Mouse (Mus musculus) activated CD4-positive, CD25-positive, alpha-beta regulatory T cell, adult 9 weeks (primary cell): ENCODE data around the gene Kif5a. TPM values are rescaled to one million over a fixed set of nuclear protein-coding genes. Genes with fewer than 3 reads are reported as not detected.

Experiments used
- polyA plus RNA-seq: library from polyadenylated mRNA; unstranded; fragments of 100-300 nt; shearing (Covaris generic); gene quantifications from one replicate; pipeline ENCODE4 v1.2.1, GENCODE M21; 2017

Gene Kif5a
- polyA plus RNA-seq: 0.33 TPM

DNA sequence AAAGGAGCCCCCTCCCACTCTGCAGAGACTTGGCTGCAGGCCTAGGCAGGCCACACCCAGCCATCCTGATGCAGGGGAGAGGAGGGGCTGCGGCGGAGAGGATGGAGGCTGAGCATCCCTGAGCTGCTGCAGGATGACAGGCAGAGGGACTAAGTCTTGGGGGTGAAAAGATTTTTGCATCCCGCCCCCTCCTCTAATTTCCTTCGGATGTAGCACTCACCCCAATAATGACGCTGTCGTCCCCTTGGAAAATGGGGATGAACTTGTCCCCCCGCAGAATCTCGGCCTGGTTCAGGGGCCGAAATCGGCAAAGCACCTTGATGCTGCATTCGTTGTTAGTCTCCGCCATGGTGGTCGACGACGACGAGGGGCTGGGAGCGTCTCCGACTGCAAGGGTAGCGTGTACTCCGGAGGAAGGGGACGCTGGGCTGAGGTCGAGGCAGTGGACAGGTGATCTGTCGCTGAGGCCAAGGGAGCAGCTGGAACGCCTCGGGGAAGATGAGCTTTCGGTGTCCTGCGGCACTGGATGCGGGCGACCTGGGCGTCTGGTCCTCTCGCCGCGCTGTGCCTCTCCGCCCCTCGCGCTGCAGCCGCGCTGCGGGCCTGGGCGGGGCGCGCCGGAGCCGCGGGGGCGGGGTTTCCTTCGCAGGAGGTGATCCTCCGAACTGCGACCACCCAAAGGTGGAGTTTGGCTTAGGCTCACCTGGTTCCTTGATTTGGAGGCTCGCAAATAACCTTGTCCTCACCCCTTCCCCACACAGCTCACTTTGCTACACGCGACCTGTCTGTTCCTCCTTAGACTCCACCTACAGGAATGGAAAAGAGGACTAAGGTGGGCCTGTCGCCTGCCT lies at the start of gene Kif5a:
Kif5a (minus strand) TSS at position 801 of the 851 bp plus-strand sequence.

DNA sequence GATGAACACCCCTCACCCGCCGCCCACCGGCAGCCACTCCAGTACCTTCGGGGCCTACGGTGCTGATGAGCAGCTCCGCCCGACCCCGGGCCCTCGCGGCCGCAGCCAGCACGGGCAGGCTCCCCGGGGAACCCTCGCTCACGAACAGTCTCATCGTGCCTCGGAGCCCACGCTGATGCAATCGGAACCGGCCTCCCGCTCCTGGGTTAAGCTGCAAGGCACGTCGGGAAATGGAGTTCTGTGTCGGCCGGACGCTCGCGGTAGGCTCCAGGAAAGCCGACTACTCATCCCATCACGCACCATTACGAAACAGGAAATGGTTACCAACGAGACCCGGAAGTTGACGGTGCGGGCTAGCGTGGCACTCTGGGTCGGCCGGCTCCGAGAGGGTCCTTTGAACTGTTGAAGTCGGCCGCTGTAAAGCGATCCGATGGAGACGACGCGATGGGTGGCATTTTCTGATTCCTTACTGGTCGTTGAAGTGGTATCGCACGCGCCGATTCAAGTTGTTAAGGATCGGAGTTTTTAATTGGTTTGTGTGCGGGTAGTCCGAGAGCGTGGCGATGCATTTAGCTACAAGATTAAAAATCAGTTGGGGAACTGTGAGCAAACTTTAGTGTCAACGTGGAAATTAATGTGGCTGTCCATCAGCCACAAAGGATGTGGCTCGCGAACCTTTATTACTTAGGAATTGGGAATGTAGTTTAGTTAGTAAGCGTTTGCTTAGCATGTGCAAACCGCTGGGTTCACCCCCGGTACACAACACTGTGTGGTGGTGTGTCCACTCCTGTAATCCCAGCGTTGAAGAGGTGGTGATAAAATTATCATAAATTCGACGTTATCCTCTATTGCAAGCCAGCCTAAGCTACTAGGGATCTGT lies 48.6 kb upstream of the Kif5a start, which contains the start of gene Mars:
Mars (minus strand) TSS at position 311 of the 880 bp plus-strand sequence.

DNA sequence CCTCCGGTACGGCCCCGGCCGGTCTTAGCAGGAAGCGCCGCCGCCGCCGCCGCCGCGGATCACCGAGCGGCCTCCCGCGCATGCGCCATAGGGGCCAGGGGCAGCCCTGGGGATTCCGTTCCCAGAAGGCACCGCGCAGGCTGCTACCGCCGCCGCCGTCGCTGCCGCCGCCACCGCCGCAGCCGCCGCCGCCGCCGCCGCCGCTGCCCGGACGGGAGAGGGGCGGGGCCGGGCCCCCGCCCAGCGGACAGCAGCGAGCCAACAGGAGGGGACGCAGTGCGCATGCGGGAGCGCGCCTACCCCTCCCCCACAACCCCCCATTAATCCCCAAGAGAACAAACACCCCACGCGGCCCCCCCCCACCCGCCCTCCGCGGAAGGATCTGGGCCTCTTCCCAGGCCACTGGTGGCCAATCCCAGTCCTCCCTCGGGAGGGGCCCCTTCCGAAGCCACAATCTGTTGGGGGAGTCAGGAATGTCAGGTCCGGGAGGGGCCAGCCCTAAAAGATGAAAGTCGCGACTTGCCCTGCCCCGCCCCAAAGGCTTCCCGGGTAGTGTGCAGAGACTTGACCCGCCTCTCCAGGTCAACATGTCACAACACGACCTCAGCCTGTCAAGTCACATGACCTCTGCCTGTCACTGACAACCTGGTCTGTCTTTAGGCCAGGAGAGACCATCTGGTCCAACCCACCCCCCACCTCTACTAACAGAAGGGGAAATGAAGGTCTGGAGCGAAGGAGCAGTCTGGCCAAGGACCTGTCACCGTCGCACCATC lies 25.8 kb upstream of the Kif5a start, which contains the start of gene Mbd6:
Mbd6 (minus strand) TSS at position 219 of the 773 bp plus-strand sequence.

DNA sequence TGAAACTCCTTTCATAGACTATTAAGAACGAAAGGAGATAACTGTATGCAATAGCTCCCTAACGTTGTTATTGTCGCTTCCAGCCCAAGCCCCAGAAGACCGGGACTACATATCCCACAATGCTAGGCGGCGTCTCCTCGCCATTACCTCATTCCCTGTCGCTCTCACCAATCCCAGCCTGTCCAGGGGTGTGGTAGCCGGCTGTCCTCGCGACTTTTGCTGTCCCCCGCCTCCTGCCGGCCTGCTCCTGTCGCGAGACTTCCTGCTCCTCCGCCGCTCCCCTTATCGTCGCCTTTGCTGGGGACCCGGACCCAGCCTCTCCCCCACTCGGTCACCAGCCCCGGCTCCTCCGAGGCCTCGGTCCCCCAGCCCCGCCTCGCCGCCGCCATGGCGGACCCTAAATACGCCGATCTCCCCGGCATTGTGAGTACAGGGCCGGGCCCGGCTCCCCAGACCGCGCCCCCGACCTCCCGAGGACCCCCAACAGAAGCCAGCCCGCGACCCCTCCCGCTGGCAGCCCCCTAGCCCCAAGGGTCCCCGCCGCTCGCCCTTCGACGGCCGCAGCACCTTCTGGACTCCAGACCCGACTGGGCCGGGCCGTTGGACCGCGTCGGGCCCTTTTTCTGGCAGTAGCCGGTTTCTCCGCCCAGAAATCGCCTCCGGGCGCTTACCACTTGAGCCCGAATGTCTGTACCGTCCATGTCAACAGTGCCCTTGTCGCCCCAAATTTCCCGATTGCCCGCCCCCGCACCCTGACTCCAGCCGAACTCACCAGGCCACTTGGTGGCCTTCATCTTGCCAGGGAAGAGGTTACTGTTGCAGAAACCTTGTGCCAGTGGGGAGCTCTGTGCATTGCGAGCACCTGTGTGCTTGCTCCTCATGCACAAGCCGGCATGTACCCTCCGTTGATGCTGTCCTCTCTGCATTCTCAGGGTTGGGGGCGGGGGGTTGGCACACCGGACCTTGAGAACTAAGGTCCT lies 3.3 kb upstream of the Kif5a start, which contains the start of gene Dctn2:
Dctn2 (plus strand) TSS at position 257 of the 980 bp plus-strand sequence.

DNA sequence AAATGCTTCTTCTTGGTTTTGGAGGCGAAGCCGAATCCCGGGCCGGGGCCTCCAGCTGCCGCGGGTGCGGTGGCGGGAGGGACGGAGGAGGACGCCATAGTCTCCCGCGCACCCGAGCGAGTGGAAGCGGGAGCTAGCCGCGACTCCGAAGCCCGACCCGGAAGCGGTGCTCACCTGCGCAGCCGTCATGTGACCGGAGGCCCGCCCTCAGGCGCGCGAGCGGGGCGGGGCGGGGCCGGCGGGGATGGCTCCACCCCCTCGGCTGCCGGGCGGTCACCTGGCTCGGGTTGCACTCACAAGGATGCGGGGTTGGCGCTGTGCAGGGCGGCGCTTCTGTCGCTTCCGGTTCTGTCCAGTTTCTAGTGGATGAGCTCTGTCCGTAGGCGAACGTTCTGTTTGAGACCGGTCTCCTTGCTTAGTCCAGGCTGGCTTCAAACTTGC lies 51.7 kb downstream of the Kif5a start, which contains the start of gene Pip4k2c:
Pip4k2c (minus strand) TSS at position 172 of the 441 bp plus-strand sequence.

DNA sequence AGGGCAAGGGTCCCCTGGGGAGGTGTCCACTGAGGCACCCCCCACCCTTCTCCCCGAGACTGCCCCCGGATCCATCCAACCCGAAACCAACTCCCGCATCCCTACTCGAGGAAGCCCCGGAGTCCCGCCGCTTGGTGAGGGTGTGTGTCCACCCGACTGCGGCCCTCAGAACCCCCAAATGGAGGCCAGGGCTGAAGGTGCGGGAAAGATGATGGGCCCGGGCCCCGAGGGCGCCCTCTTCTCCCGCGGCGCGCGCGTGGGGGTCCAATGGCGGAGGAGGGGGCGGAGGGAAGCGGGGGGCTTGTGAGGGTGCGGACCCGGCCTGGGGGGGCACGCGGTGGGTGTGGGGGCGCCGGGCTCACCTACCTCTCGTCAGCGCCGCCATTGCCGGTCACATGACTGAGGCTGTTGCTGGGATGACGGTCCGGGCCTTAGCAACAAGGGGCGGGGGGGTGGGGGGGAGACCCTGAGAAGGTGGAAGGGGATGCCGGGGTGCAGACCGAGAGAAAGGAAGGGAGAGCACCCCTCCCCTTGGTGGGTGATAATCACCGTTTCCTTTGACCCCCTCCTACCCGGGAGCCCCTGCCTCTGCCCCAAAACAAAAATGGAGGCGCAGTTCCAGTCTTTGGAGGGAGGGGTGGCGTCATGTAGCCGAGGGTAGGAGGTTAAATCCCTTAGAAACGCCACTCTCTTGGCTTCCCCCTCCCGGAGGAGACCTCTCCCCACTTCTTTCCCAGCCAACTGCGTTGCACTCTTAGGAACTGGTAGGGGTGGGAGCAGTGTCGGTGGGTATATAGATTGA lies 67.6 kb downstream of the Kif5a start, which contains the start of gene Dtx3:
Dtx3 (minus strand) TSS at position 401 of the 802 bp plus-strand sequence.

DNA sequence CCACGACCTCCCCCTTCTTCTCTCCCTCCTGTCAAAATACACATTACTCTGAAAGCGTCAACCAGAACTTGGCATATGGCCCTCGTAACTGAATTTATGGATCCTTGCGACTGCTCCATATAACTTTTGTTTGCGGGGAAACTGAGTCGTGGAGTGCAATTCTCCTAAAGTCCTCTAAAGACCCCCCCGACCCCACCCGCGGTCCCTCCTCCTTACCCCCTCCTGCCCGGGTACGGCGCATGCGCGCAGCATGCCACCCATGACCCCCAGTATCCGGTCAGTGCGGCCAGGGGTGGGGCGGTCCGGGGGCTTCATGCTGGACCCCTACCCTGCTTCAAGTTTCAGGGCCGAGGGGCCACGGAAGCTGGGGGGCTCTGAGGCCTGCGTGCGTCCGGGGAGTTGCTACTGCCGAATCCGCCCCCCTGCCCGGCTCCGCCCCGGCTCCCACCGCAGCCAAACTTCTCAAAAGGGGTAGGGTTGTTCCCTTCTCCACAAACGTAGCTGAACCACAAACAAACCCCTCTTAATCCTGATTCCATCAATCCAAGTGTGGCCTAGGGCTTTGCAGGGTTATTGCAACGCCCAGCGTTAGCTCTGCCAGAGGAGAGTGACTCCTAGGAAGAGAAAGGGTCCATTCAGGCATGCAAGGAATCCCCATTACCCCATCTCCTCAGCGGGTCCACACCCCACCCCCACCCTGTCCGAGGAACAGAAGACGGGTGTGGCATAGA lies 73.3 kb downstream of the Kif5a start, which contains the start of gene Arhgef25:
Arhgef25 (minus strand) TSS at position 433 of the 731 bp plus-strand sequence.

DNA sequence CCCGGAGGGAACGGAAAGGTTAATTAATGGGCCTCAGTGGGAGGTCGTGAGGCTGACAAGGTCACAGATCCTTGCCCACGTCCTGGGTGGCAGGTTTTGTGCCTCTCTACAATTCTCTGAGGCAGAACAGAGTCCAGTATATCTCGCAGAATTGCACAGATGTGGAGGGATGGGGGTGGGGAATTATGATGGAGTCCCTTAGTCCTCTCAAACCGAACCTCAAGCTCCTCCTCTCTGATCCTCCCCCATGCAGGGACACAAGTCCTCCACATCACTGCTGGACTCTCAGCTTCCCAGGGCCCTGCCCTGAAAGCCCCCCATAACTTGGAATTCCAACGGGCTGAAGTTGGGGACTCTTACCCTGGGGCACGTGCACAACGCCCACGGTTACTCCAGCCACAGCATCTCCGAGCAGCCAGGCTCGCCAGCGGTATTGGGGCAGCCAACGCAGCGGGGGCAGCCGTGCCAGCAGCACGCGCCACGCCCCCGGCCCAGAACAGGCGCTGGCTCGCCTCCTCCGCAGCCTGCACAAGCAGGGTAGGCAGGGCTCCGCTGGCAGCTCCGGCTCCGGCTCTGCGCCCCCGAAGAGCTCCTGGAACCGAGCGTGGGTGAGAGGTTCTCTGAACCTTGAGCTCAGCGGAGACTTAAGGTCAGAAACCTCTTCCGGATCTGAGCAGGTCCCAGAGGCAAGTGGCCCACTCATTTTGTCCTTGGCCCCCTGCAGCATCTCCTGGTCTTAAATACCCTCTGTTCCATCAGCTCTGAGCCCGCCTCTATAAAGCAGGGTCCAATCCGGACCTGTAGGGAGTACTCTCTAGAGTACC lies 83.1 kb downstream of the Kif5a start, which contains the start of gene Slc26a10:
Slc26a10 (minus strand) TSS at position 775 of the 824 bp plus-strand sequence.

Other genes with a start within 250 kb of the Kif5a start
- gene Tsfm, start 232.5 kb downstream of the Kif5a start, polyA plus RNA-seq: 46.6 TPM
- gene Mettl1, start 221.9 kb downstream of the Kif5a start, polyA plus RNA-seq: 22.3 TPM
- 0.17 TPM for gene Eef1akmt3, start 221.8 kb downstream of the Kif5a start, polyA plus RNA-seq
- 0.17 TPM for gene Cyp27b1, start 215.1 kb downstream of the Kif5a start, polyA plus RNA-seq
- 0.23 TPM for gene March9, start 203.2 kb downstream of the Kif5a start, polyA plus RNA-seq
- 367 TPM for gene Cdk4, start 199.8 kb downstream of the Kif5a start, polyA plus RNA-seq
- 116 TPM for gene Tspan31, start 193.1 kb downstream of the Kif5a start, polyA plus RNA-seq
- 30.6 TPM for gene Agap2, start 188.1 kb downstream of the Kif5a start, polyA plus RNA-seq
- gene Os9, start 142.2 kb downstream of the Kif5a start, polyA plus RNA-seq: 200 TPM
- gene B4galnt1, start 98.1 kb downstream of the Kif5a start, polyA plus RNA-seq: 589 TPM
- gene Slc26a10, start 82.7 kb downstream of the Kif5a start, polyA plus RNA-seq: 6.3 TPM
- 0.40 TPM for gene Arhgef25, start 73.3 kb downstream of the Kif5a start, polyA plus RNA-seq
- 130 TPM for gene Dtx3, start 67.6 kb downstream of the Kif5a start, polyA plus RNA-seq
- 44.1 TPM for gene Pip4k2c, start 51.8 kb downstream of the Kif5a start, polyA plus RNA-seq
- 118 TPM for gene Dctn2, start 3.0 kb upstream of the Kif5a start, polyA plus RNA-seq
- 9.3 TPM for gene Mbd6, start 25.7 kb upstream of the Kif5a start, polyA plus RNA-seq
- gene Mars, start 48.4 kb upstream of the Kif5a start, polyA plus RNA-seq: 71.0 TPM
- gene Arhgap9, start 58.6 kb upstream of the Kif5a start, polyA plus RNA-seq: 139 TPM
- 0.49 TPM for gene Gli1, start 78.6 kb upstream of the Kif5a start, polyA plus RNA-seq
- not detected for gene Inhbe, start 91.1 kb upstream of the Kif5a start, polyA plus RNA-seq
- gene Inhbc, start 107.1 kb upstream of the Kif5a start, polyA plus RNA-seq: not detected
- gene R3hdm2, start 117.0 kb upstream of the Kif5a start, polyA plus RNA-seq: 13.2 TPM
- gene Stac3, start 238.3 kb upstream of the Kif5a start, polyA plus RNA-seq: 0.49 TPM